Mouse (Mus musculus) embryonic fibroblast, embryonic 13.5 days (primary cell): ENCODE data around the gene Dpep1.
A peak's percentile ranks its signal among the peaks of the same experiment; 100 is the strongest.

ENCODE experiments used
- CTCF ChIP-seq: IDR thresholded peaks from 2 replicates; pipeline ENCODE4 v1.5.1; 2011; ENCODE audit warnings: mild to moderate bottlenecking, control low read depth, low read length, moderate library complexity, borderline replicate concordance; ENCODE audit not compliant: insufficient read depth
- POLR2A ChIP-seq: IDR thresholded peaks from 2 replicates; pipeline ENCODE4 v1.6.1; 2011; ENCODE audit warnings: low read depth, mild to moderate bottlenecking, control low read depth, low read length, moderate library complexity

- no peak for TF ChIP-seq CTCF
- peak; percentile 58 for TF ChIP-seq POLR2A
These were observed 49.8 kb downstream of the Dpep1 start, which contains the start of gene Spata2l for GRCm38 (mm10) chr8:123235520-123236497.
